Mouse (Mus musculus) thymus, adult 2 months (tissue): ENCODE measurements around the gene Cd83. TPM values are rescaled to one million over a fixed set of nuclear protein-coding genes. Genes with fewer than 3 reads are reported as not detected.

ENCODE experiments used
- DNase-seq: peaks from one replicate; pipeline ENCODE4 v3.0.0; 2021
- H3K27ac ChIP-seq: fragments of 200-500 bp; 2 replicates; pipeline ENCODE4 v1.5.1; 2012; ENCODE audit warnings: low read length, control low read depth; ENCODE audit not compliant: control insufficient read depth, insufficient read depth
- H3K27me3 ChIP-seq: fragments of 200-500 bp; 2 replicates; pipeline ENCODE4 v1.6.1; 2012; ENCODE audit warnings: mild to moderate bottlenecking, low read length, moderate library complexity, mixed read lengths; ENCODE audit not compliant: control insufficient read depth, insufficient read depth
- H3K36me3 ChIP-seq: fragments of 200-500 bp; 2 replicates; pipeline ENCODE4 v1.6.1; 2012; ENCODE audit warnings: mild to moderate bottlenecking, low read length, moderate library complexity; ENCODE audit not compliant: control insufficient read depth, insufficient read depth
- H3K4me1 ChIP-seq: fragments of 200-500 bp; replicated peaks from 2 replicates; pipeline ENCODE4 v1.6.1; 2012; ENCODE audit warnings: low read length; ENCODE audit not compliant: control insufficient read depth, insufficient read depth
- H3K4me3 ChIP-seq: fragments of 200-500 bp; 2 replicates; pipeline ENCODE4 v1.5.1; 2012; ENCODE audit warnings: mild to moderate bottlenecking, low read length, control low read depth, moderate library complexity; ENCODE audit not compliant: control insufficient read depth, insufficient read depth
- CTCF ChIP-seq: fragments of 200-500 bp; IDR thresholded peaks from 2 replicates; pipeline ENCODE4 v1.5.1; 2012; ENCODE audit warnings: mild to moderate bottlenecking, control low read depth, low read length, moderate library complexity, borderline replicate concordance; ENCODE audit not compliant: control insufficient read depth, poor library complexity, insufficient read depth; ENCODE audit errors: extremely low read depth
- POLR2A ChIP-seq: fragments of 200-500 bp; IDR thresholded peaks from 2 replicates; pipeline ENCODE4 v1.6.1; 2012; ENCODE audit warnings: mild to moderate bottlenecking, low read length, control low read depth, moderate library complexity; ENCODE audit not compliant: control insufficient read depth, poor library complexity, insufficient read depth; ENCODE audit errors: extremely low read depth
- WGBS: fragments of 180-500 bp; shearing (Covaris S2); methylation state at CpG from one replicate; pipeline ENCODE4 v1.1.7; 2018; 5-methylcytosine and 5-hydroxymethylcytosine counted together
- polyA plus RNA-seq: library from polyadenylated mRNA; depleted of rRNA; stranded (reverse); fragments of >200 nt; gene quantifications from 2 replicates; pipeline ENCODE4 v1.2.3, GENCODE M21; 2012

The Cd83 gene
- polyA plus RNA-seq, 1 experiment, result 66.8 TPM

- TF ChIP-seq POLR2A, result no peak
- TF ChIP-seq CTCF, result no peak
- H3K4me3 ChIP-seq, result peak overlapping the region; percentile 32; the same call in 1 of the 2 replicates
- DNase-seq, result no peak
- peaks cover 22% of the 10 kb centered on the region for H3K27me3 ChIP-seq
- no peaks in the 10 kb centered on the region for H3K36me3 ChIP-seq
- 54% methylated on average over 8 of the region's 8 CpGs for WGBS
- H3K4me1 ChIP-seq, result peaks cover 18% of the 10 kb centered on the region
- peak overlapping the region; percentile 29; the same call in 1 of the 2 replicates for H3K27ac ChIP-seq
Observed at GRCm38 (mm10) chr13:43785712-43786072, 1.1 kb downstream of the Cd83 start.

- WGBS, result 19% methylated on average over 12 of the region's 12 CpGs
- H3K4me3 ChIP-seq, result 0 out of 2 replicates have a peak overlapping the region, but pooled peaks have one; percentile 32
- H3K36me3 ChIP-seq, result no peaks in the 10 kb centered on the region
- no peak for DNase-seq
- TF ChIP-seq POLR2A, result no peak
- H3K27me3 ChIP-seq, result peaks cover 22% of the 10 kb centered on the region
- peaks cover 18% of the 10 kb centered on the region for H3K4me1 ChIP-seq
- peak overlapping the region; percentile 29; the same call in 1 of the 2 replicates for H3K27ac ChIP-seq
Observed at GRCm38 (mm10) chr13:43786171-43786795, 1.7 kb downstream of the Cd83 start.

GRCm38 (mm10) chr13:43787262-43787661 lies 2.7 kb downstream of the Cd83 start:
- no peak for TF ChIP-seq POLR2A
- TF ChIP-seq CTCF, result no peak
- WGBS, result 92% methylated on average over 2 of the region's 2 CpGs
- no peak for DNase-seq
- H3K27me3 ChIP-seq, result peaks cover 22% of the 10 kb centered on the region
- H3K27ac ChIP-seq, result no peak overlapping the region
- peaks cover 18% of the 10 kb centered on the region for H3K4me1 ChIP-seq
- H3K4me3 ChIP-seq, result no peak overlapping the region
- H3K36me3 ChIP-seq, result no peaks in the 10 kb centered on the region

GRCm38 (mm10) chr13:43788071-43788470 lies 3.5 kb downstream of the Cd83 start:
- WGBS, result 58% methylated on average over 8 of the region's 8 CpGs
- H3K4me3 ChIP-seq, result no peak overlapping the region
- DNase-seq, result no peak

GRCm38 (mm10) chr13:43788983-43789645 lies 4.5 kb downstream of the Cd83 start:
- no peak overlapping the region for H3K4me3 ChIP-seq
- WGBS, result 32% methylated on average over 10 of the region's 10 CpGs
- TF ChIP-seq CTCF (no peak), POLR2A (no peak)
- H3K27me3 ChIP-seq, result peaks cover 22% of the 10 kb centered on the region
- H3K27ac ChIP-seq, result no peak overlapping the region
- peaks cover 18% of the 10 kb centered on the region for H3K4me1 ChIP-seq
- DNase-seq, result peak; percentile 28
- no peaks in the 10 kb centered on the region for H3K36me3 ChIP-seq

More at GRCm38 (mm10) chr13:43788071-43788470, 3.5 kb downstream of the Cd83 start:
- H3K4me1 ChIP-seq, result peaks cover 18% of the 10 kb centered on the region
- peaks cover 22% of the 10 kb centered on the region for H3K27me3 ChIP-seq
- H3K36me3 ChIP-seq, result no peaks in the 10 kb centered on the region
- TF ChIP-seq CTCF, result no peak
- TF ChIP-seq POLR2A, result no peak
- no peak overlapping the region for H3K27ac ChIP-seq

GRCm38 (mm10) chr13:43790229-43791001 lies 5.8 kb downstream of the Cd83 start:
- no peaks in the 10 kb centered on the region for H3K36me3 ChIP-seq
- no peak overlapping the region for H3K27ac ChIP-seq
- peaks cover 11% of the 10 kb centered on the region for H3K27me3 ChIP-seq
- H3K4me1 ChIP-seq, result peaks cover 10% of the 10 kb centered on the region; the same call in 1 of the 2 replicates
- H3K4me3 ChIP-seq, result no peak overlapping the region
- 81% methylated on average over 11 of the region's 11 CpGs for WGBS
- no peak for TF ChIP-seq POLR2A
- TF ChIP-seq CTCF, result no peak
- DNase-seq, result no peak
